Mouse (Mus musculus) stomach, embryonic 15.5 days (tissue): ENCODE data around the gene Slamf7. TPM values are rescaled to one million over a fixed set of nuclear protein-coding genes. Genes with fewer than 3 reads are reported as not detected.

Experiments
- ATAC-seq: fragments of 200-750 bp; cut with Nextera tagmentation; 2 replicates; pipeline ENCODE4 v1.8.0; 2017; ENCODE audit warnings: low read depth, moderate number of reproducible peaks, moderate TSS enrichment; ENCODE audit not compliant: insufficient read depth, low FRiP score
- H3K27ac ChIP-seq: fragments of 300-500 bp; sonication (generic); 2 replicates; pipeline ENCODE4 v1.5.1; 2015; ENCODE audit warnings: mild to moderate bottlenecking, inconsistent platforms
- H3K27me3 ChIP-seq: fragments of 300-500 bp; sonication (generic); replicated peaks from 2 replicates; pipeline ENCODE4 v1.6.1; 2015; ENCODE audit warnings: inconsistent platforms
- H3K36me3 ChIP-seq: fragments of 300-500 bp; sonication (generic); 2 replicates; pipeline ENCODE4 v1.6.1; 2015; ENCODE audit warnings: inconsistent platforms
- H3K4me1 ChIP-seq: fragments of 300-500 bp; sonication (generic); 2 replicates; pipeline ENCODE4 v1.6.1; 2015; ENCODE audit warnings: inconsistent platforms
- H3K4me2 ChIP-seq: fragments of 300-500 bp; sonication (generic); 2 replicates; pipeline ENCODE4 v1.6.1; 2015; ENCODE audit warnings: mild to moderate bottlenecking, inconsistent platforms
- H3K4me3 ChIP-seq: fragments of 300-500 bp; sonication (generic); replicated peaks from 2 replicates; pipeline ENCODE4 v1.5.1; 2015; ENCODE audit warnings: inconsistent platforms
- H3K9ac ChIP-seq: fragments of 300-500 bp; sonication (generic); 2 replicates; pipeline ENCODE4 v1.6.1; 2015; ENCODE audit warnings: inconsistent platforms
- H3K9me3 ChIP-seq: fragments of 300-500 bp; sonication (generic); 2 replicates; pipeline ENCODE4 v1.6.1; 2016; ENCODE audit warnings: inconsistent platforms
- WGBS: fragments of 180-500 bp; shearing (Covaris S2); methylation state at CpG from one replicate; pipeline ENCODE4 v1.1.7; 2015; 5-methylcytosine and 5-hydroxymethylcytosine counted together
- polyA plus RNA-seq: library from polyadenylated mRNA; unstranded; fragments of >200 nt; fragmentation: Nextera tagmentation; extraction: Ambion mirVana; gene quantifications from 2 replicates; pipeline ENCODE4 v1.2.1, GENCODE M21; 2015

The Slamf7 gene
- polyA plus RNA-seq, 1 experiment from 2014 or later = 0.23 TPM

GRCm38 (mm10) chr1:171631447-171631846, 21.4 kb downstream of the Slamf7 start:
- Histone ChIP-seq H3K27me3 (no peaks in the 10 kb centered on the region), H3K4me1 (no peaks in the 10 kb centered on the region), H3K27ac (no peak overlapping the region), H3K9ac (no peak overlapping the region), H3K9me3 (no peaks in the 10 kb centered on the region), H3K36me3 (no peaks in the 10 kb centered on the region), H3K4me2 (no peak overlapping the region), H3K4me3 (no peak overlapping the region)
- ATAC-seq = no peak
- 59% methylated on average over 2 of the region's 2 CpGs for WGBS

- ATAC-seq = no peak
- Histone ChIP-seq H3K36me3 (no peaks in the 10 kb centered on the region), H3K4me1 (no peaks in the 10 kb centered on the region), H3K27ac (no peak overlapping the region), H3K9ac (no peak overlapping the region), H3K4me3 (no peak overlapping the region), H3K9me3 (no peaks in the 10 kb centered on the region), H3K27me3 (no peaks in the 10 kb centered on the region), H3K4me2 (no peak overlapping the region)
- WGBS = 67% methylated on average over 4 of the region's 4 CpGs
Measured at GRCm38 (mm10) chr1:171630912-171631311, 21.9 kb downstream of the Slamf7 start.

GRCm38 (mm10) chr1:171630041-171630440, 22.8 kb downstream of the Slamf7 start:
- 61% methylated on average over 7 of the region's 7 CpGs for WGBS
- no peak overlapping the region for H3K27ac ChIP-seq
- H3K4me1 ChIP-seq = no peaks in the 10 kb centered on the region
- H3K9me3 ChIP-seq = no peaks in the 10 kb centered on the region
- ATAC-seq = no peak
- H3K4me3 ChIP-seq = no peak overlapping the region
- H3K4me2 ChIP-seq = no peak overlapping the region
- no peaks in the 10 kb centered on the region for H3K27me3 ChIP-seq
- no peak overlapping the region for H3K9ac ChIP-seq
- H3K36me3 ChIP-seq = no peaks in the 10 kb centered on the region

GRCm38 (mm10) chr1:171629168-171629567, 23.7 kb downstream of the Slamf7 start:
- Histone ChIP-seq H3K27me3 (no peaks in the 10 kb centered on the region), H3K4me1 (no peaks in the 10 kb centered on the region), H3K9me3 (no peaks in the 10 kb centered on the region), H3K9ac (no peak overlapping the region), H3K4me3 (no peak overlapping the region), H3K36me3 (no peaks in the 10 kb centered on the region), H3K27ac (no peak overlapping the region), H3K4me2 (no peak overlapping the region)
- WGBS = 64% methylated on average over 6 of the region's 6 CpGs
- ATAC-seq = no peak

- WGBS = 72% methylated on average over 3 of the region's 3 CpGs
- no peaks in the 10 kb centered on the region for H3K36me3 ChIP-seq
- H3K27me3 ChIP-seq = no peaks in the 10 kb centered on the region
- no peak overlapping the region for H3K4me2 ChIP-seq
- ATAC-seq = no peak
- H3K9ac ChIP-seq = no peak overlapping the region
- H3K9me3 ChIP-seq = no peaks in the 10 kb centered on the region
- H3K4me1 ChIP-seq = no peaks in the 10 kb centered on the region
- no peak overlapping the region for H3K27ac ChIP-seq
- no peak overlapping the region for H3K4me3 ChIP-seq
Measured at GRCm38 (mm10) chr1:171627801-171628200, 25.0 kb downstream of the Slamf7 start.

GRCm38 (mm10) chr1:171620091-171620490, 32.7 kb downstream of the Slamf7 start:
- Histone ChIP-seq H3K4me2 (no peak overlapping the region), H3K27ac (no peak overlapping the region), H3K9ac (no peak overlapping the region), H3K4me1 (no peaks in the 10 kb centered on the region), H3K27me3 (no peaks in the 10 kb centered on the region), H3K9me3 (no peaks in the 10 kb centered on the region), H3K36me3 (no peaks in the 10 kb centered on the region), H3K4me3 (no peak overlapping the region)
- WGBS = 89% methylated on average over 6 of the region's 6 CpGs
- ATAC-seq = no peak

- Histone ChIP-seq H3K27ac (no peak overlapping the region), H3K36me3 (no peaks in the 10 kb centered on the region), H3K9ac (no peak overlapping the region), H3K27me3 (no peaks in the 10 kb centered on the region), H3K4me2 (no peak overlapping the region), H3K4me3 (no peak overlapping the region), H3K9me3 (no peaks in the 10 kb centered on the region), H3K4me1 (no peaks in the 10 kb centered on the region)
- 86% methylated on average over 3 of the region's 3 CpGs for WGBS
- no peak for ATAC-seq
Measured at GRCm38 (mm10) chr1:171619645-171620044, 33.2 kb downstream of the Slamf7 start.

- ATAC-seq = no peak
- no peaks in the 10 kb centered on the region for H3K36me3 ChIP-seq
- WGBS = 76% methylated on average over 8 of the region's 8 CpGs
Measured at GRCm38 (mm10) chr1:171619001-171619400, 33.8 kb downstream of the Slamf7 start.

GRCm38 (mm10) chr1:171616881-171617515, 35.8 kb downstream of the Slamf7 start:
- Histone ChIP-seq H3K4me2 (no peak overlapping the region), H3K4me3 (no peak overlapping the region), H3K27me3 (no peaks in the 10 kb centered on the region), H3K36me3 (no peaks in the 10 kb centered on the region), H3K9ac (no peak overlapping the region), H3K27ac (no peak overlapping the region), H3K9me3 (no peaks in the 10 kb centered on the region), H3K4me1 (no peaks in the 10 kb centered on the region)
- WGBS = 77% methylated on average over 11 of the region's 11 CpGs
- ATAC-seq = no peak

More at GRCm38 (mm10) chr1:171619001-171619400, 33.8 kb downstream of the Slamf7 start:
- no peaks in the 10 kb centered on the region for H3K9me3 ChIP-seq
- no peak overlapping the region for H3K4me2 ChIP-seq
- H3K27ac ChIP-seq = no peak overlapping the region
- H3K9ac ChIP-seq = no peak overlapping the region
- H3K4me1 ChIP-seq = no peaks in the 10 kb centered on the region
- H3K27me3 ChIP-seq = no peaks in the 10 kb centered on the region
- H3K4me3 ChIP-seq = no peak overlapping the region

GRCm38 (mm10) chr1:171613962-171614361, 38.9 kb downstream of the Slamf7 start:
- ATAC-seq = no peak
- no peak overlapping the region for H3K27ac ChIP-seq
- no peak overlapping the region for H3K4me2 ChIP-seq
- 25% methylated on average over 2 of the region's 2 CpGs for WGBS
- H3K9ac ChIP-seq = no peak overlapping the region
- no peaks in the 10 kb centered on the region for H3K4me1 ChIP-seq
- H3K4me3 ChIP-seq = no peak overlapping the region
- H3K9me3 ChIP-seq = no peaks in the 10 kb centered on the region
- no peaks in the 10 kb centered on the region for H3K36me3 ChIP-seq
- H3K27me3 ChIP-seq = no peaks in the 10 kb centered on the region

- Histone ChIP-seq H3K4me2 (no peak overlapping the region), H3K27me3 (no peaks in the 10 kb centered on the region), H3K9me3 (no peaks in the 10 kb centered on the region), H3K27ac (no peak overlapping the region), H3K36me3 (no peaks in the 10 kb centered on the region), H3K9ac (no peak overlapping the region), H3K4me1 (no peaks in the 10 kb centered on the region), H3K4me3 (no peak overlapping the region)
- WGBS = 22% methylated on average over 1 of the region's 1 CpGs
- ATAC-seq = no peak
Measured at GRCm38 (mm10) chr1:171610781-171611180, 42.1 kb downstream of the Slamf7 start.

- Histone ChIP-seq H3K27ac (no peak overlapping the region), H3K9me3 (no peaks in the 10 kb centered on the region), H3K4me3 (no peak overlapping the region), H3K4me2 (no peak overlapping the region), H3K27me3 (no peaks in the 10 kb centered on the region), H3K4me1 (no peaks in the 10 kb centered on the region), H3K9ac (no peak overlapping the region), H3K36me3 (no peaks in the 10 kb centered on the region)
- WGBS = 90% methylated on average over 2 of the region's 2 CpGs
- ATAC-seq = no peak
Measured at GRCm38 (mm10) chr1:171610026-171610425, 42.8 kb downstream of the Slamf7 start.

- ATAC-seq = no peak
- Histone ChIP-seq H3K9ac (no peak within 1 kb of the TSS), H3K4me3 (no peak within 1 kb of the TSS), H3K27ac (no peak within 1 kb of the TSS), H3K4me1 (no peaks in the 10 kb centered on the region), H3K36me3 (no peaks in the 10 kb centered on the region), H3K27me3 (no peaks in the 10 kb centered on the region), H3K9me3 (no peaks in the 10 kb centered on the region), H3K4me2 (no peak within 1 kb of the TSS)
- WGBS = 76% methylated on average over 9 of the region's 9 CpGs
Measured at GRCm38 (mm10) chr1:171607176-171607575, 45.7 kb downstream of the Slamf7 start, which contains the start of gene Ly9. Gene Ly9 (minus strand): TSS chr1:171607410.
